Mouse (Mus musculus) lung, postnatal 36 days (tissue): Measurements from ENCODE around the gene Gm17332.
"Not testable (repeated sequence)": the region's sequence is repeated elsewhere in the genome, so short reads cannot be mapped to it uniquely, and the experiment has no call there.

ENCODE experiments used
- DNase-seq: peaks from one replicate; pipeline ENCODE4 v3.0.0; 2022; ENCODE audit warnings: mixed read lengths

The Gm17332 gene

DNA sequence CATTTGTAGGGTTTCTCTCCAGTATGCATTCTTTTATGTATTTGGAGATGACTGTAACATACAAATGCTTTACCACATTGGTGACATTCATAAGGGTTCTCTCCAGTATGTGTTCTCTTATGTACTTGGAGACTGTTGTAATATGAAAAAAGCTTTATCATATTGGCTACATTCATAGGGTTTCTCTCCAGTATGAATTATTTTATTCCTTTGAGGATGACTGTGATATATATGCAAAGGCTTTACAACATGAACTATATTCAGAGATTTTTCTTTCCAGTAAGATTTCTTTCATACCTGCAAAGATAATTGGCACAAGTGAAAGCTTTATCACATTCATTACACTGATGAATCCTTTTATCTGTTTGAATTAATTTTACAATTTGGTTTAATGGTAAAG lies at the start of gene Gm17332:
TSS of gene Gm17332 (minus strand) at position 101 of the 400 bp plus-strand sequence.
- DNase-seq, result no peak

- no peak for DNase-seq
These were observed 47.7 kb upstream of the Gm17332 start for GRCm38 (mm10) chr11:31229966-31230365.

DNA sequence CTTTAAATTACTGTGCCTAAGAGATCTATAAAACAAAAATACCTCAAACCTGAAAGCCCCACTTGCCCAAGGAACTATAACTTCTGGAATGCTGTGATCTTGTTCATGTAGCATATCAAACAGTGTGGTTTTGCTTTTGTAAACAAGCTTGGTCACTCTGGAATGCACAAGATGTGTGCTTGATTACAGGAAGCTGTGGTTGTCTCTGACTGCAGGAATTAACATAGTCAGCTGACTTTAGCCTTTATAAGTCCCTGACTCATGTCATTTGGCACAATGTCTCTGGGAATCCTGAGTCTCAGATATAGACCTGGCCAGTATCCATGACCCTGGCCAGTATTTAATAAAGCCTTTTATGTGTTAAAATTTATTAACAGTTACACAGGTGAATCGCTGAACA lies 43.1 kb upstream of the Gm17332 start:
- peak; percentile 20 for DNase-seq

DNA sequence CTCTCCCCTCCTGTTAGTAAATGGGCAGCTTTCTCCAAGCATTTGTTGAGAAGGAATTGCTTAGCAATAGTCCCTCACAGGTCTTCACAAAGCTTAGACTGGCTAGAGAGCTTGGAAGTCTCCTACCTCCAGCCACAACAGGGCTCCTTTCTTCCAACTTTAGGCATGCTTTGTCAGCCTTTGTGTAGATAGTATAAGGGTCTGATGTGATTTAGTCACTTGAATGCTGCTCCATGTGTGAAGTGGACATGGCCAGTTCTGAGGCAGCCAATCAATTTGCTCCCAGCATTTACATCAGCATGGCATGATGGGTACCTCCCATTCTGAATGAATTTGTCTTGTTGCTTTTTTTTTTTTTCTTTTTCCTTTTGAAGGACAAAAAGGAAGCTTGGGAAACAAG lies 35.7 kb upstream of the Gm17332 start:
- no peak for DNase-seq

DNA sequence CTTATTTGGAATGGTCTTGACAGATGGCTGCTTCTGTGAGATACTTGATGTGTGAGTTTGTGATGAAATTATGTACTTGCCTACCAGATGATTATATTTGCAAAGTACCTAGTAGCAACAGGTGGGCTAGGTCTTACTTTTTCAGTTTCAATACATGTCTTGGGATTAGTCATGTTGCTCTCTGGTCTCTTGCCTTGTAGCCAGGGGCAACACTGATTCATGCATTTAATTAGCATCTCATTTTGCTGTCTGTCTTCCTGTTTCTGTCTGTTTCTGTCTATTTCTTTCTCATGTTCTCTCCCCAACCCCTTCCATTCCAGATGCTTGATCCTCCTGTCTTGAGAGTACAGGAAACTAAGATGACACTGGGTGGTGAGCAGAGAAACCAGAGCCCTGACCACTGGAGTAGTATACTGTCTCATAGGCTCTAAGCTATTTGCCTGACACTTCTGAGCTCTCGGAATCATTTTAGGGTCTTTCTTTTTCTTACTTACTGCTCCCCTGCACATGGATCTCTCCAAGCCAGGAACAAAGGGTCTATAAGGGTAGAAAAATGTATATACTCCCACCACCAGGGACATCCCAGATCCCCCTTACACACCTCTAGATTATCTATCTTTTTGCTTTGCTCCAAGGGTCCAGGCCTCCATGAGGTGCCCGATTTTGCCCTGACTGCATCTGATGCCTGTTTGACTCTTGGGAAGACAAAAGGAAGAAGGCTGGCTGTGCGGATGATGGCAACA lies 13.5 kb upstream of the Gm17332 start:
- DNase-seq, result no peak

DNA sequence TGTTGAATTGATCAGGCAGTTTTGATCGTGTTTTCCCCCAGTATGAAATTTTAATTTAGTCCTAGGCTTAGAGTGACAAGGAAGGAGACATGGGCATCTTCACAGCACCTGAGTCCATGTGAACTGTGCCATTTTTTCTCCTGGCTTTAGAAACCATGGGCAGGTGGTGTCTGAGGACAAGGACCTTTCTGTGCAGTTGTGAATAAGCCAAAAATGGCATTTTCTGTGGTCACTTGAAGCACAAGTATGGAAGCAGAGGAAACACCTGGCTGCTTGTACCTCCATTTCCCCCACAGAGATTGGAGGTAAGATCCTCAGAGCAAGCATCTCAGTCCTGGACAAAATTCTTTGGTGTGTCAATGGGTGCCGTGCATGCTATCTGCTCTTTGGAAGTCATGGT lies 12.5 kb upstream of the Gm17332 start:
- no peak for DNase-seq

- peak; percentile 16 for DNase-seq
These were observed 12.1 kb downstream of the Gm17332 start for GRCm38 (mm10) chr11:31170052-31170646.

GRCm38 (mm10) chr11:31169161-31170051 lies 12.9 kb downstream of the Gm17332 start:
- DNase-seq, result peak; percentile 15

- DNase-seq, result no peak
These were observed 13.5 kb downstream of the Gm17332 start for GRCm38 (mm10) chr11:31168831-31169160.

DNA sequence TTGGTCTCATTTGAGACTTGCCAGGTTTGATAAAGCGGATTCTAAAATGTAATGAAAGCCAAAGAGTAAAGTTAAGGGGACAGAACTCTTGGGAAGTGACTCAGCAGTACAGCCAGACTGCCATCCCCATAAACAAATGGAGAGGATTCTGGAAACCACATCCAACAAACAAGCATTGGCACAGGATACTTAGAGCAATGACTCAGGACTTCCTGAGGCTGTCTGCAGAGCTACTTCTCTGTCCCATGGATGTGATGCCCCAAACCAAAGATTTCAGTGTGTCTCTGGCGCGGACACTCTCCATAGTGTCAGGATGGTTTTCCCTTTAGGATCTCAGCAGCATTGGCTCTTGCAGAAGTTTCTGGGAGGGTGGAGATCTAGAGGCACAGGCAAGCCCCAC lies 25.2 kb downstream of the Gm17332 start:
- DNase-seq, result no peak

- DNase-seq, result not testable (repeated sequence)
These were observed 43.9 kb downstream of the Gm17332 start for GRCm38 (mm10) chr11:31138394-31138793.

GRCm38 (mm10) chr11:31134824-31135223 lies 47.4 kb downstream of the Gm17332 start:
- DNase-seq, result peak; percentile 3

DNA sequence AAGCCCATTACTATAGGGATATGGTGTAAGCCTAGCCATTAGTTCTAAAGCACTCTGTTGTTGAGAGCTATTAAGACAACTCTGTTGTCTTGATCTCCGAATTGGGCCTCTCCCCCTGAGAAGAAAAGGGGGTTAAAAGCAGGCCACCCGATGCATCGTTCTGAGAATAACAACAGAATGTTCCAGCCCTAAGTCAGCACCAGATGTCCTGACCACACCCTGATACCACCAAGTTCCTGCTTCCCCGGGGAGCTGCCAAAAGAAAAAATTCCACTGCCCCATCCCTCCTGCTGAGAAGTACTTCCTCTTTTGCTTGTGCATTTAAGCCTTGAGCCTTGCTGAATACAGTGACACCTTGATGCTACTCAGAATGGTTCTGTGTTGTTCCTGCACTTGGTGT lies 48.5 kb downstream of the Gm17332 start:
- not testable (repeated sequence) for DNase-seq
